Mouse (Mus musculus): ENCODE data around the gene Lpcat3. TPM values are rescaled to one million over a fixed set of nuclear protein-coding genes. Genes with fewer than 3 reads are reported as not detected.
"Not testable (repeated sequence)": the region's sequence is repeated elsewhere in the genome, so short reads cannot be mapped to it uniquely, and the experiment has no call there.

Lpcat3 gene
- polyA plus RNA-seq, 1 experiment from 2014 or later = 43.6 TPM

DNA sequence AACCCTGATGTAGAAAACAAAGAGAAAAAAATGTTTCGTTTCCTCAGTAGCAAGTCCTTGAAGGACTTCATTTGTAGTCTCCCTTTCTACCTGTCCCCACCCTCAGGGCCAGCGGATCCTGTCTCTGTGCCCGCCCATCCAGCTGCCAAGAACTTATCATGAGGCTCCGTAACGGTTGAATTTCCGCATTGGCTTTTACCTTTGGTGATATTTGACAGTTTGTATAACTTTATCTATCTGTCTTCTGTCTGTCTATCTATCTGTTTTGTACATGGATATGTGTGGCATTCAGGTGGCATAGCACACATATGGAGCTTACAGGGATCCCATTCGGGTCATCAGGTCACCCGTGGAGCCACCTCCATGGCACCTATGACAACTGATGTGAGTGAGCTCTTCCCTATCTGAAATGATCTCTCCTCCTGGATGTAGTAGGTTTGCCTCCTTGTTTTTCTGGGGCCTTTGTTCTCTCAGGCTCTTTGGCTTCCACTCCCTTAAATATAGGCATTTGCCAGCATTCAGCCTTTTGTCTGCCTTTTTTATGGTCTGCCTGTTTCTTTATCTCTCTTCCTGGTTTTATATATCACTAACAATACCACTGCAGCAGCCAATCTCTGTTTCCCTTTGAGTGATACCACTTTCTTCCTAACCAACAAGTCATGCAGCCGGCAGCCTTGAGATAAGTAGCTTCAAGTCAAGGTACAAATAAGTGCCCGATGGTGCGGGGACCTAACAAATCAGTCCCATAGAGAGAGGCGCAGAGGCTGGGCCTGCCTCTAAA lies 23.0 kb downstream of the Lpcat3 start:
- H3K36me3 ChIP-seq = no peaks in the 10 kb centered on the region
- H3K4me1 ChIP-seq (replicated peaks) = no peaks in the 10 kb centered on the region
- H3K27me3 ChIP-seq (ENCODE audit: insufficient read depth, poor library complexity, severe bottlenecking) = no peaks in the 10 kb centered on the region
- 90% methylated on average over 12 of the region's 12 CpGs for WGBS
- DNase-seq (ENCODE audit: low spot score) = no peak
- H3K9me3 ChIP-seq = no peaks in the 10 kb centered on the region
- H3K4me3 ChIP-seq = no peak overlapping the region
- H3K27ac ChIP-seq = no peak overlapping the region

GRCm38 (mm10) chr6:124686644-124687043 lies 23.8 kb downstream of the Lpcat3 start:
- H3K4me3 ChIP-seq; H3K9me3 ChIP-seq; H3K27ac ChIP-seq; H3K27me3 ChIP-seq (ENCODE audit: insufficient read depth, poor library complexity, severe bottlenecking); H3K4me1 ChIP-seq (replicated peaks); DNase-seq (ENCODE audit: low spot score); H3K36me3 ChIP-seq: not testable (repeated sequence)
- WGBS = 74% methylated on average over 1 of the region's 1 CpGs

DNA sequence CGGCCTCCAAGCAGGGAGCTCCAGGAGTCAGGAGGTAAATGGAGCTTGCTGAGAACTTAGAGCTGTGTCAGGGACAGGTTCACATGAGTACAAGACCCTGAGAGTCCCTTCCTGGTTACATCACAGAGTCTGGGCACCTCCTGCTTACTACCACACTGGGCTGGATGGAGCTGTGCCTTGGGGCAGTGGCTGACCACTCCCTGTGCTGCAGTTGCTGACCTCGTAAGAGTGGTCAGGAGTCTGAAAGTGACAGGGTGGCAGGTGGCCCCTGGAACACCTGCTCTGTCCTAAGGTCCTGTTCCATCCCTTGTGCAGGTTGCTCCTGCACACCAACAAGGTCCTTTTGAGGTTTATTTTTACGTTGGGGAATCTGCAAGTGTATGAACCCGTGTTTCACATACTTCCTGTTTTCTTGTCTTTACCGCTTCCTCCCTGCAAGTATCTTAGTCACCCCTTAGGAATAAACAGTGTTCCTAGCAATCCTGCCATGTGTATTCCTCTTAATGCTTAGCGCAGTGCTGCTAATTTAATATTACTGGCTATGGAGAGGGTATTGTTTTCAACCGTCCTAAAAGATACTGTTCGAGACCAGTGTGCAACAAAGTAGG lies 25.4 kb downstream of the Lpcat3 start:
- 90% methylated on average over 8 of the region's 8 CpGs for WGBS

GRCm38 (mm10) chr6:124689011-124689410 lies 26.2 kb downstream of the Lpcat3 start:
- Histone ChIP-seq H3K9me3 (no peaks in the 10 kb centered on the region), H3K36me3 (no peaks in the 10 kb centered on the region), H3K27me3 (ENCODE audit: insufficient read depth, poor library complexity, severe bottlenecking) (no peaks in the 10 kb centered on the region), H3K4me3 (no peak overlapping the region), H3K27ac (no peak overlapping the region), H3K4me1 (replicated peaks) (peaks cover 2% of the 10 kb centered on the region)
- WGBS = 93% methylated on average over 3 of the region's 3 CpGs
- no peak for DNase-seq (ENCODE audit: low spot score)

More for the DNA sequence above, 25.4 kb downstream of the Lpcat3 start:
- H3K36me3 ChIP-seq = no peaks in the 10 kb centered on the region
- H3K9me3 ChIP-seq = no peaks in the 10 kb centered on the region
- DNase-seq (ENCODE audit: low spot score) = no peak
- H3K27me3 ChIP-seq (ENCODE audit: insufficient read depth, poor library complexity, severe bottlenecking) = no peaks in the 10 kb centered on the region
- H3K27ac ChIP-seq = no peak overlapping the region
- H3K4me1 ChIP-seq (replicated peaks) = no peaks in the 10 kb centered on the region
- no peak overlapping the region for H3K4me3 ChIP-seq

DNA sequence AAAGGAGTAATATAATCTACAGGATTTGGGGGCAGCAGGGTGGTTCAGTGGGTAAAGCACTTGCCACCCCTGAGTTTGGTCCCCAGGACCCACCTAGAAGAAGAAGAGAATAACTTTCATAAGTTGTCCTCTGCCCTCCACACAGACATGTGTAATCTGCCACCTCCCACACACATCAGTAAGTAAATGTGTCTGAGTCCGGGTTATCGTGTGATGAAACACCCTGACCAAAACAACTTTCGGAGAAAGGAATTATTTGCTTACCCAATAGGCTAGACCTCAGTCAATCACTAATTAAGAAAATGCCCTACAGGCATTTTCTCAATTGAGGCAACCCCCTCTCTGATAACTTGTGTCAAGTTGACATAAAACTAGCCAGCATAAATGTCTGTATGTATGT lies 27.7 kb downstream of the Lpcat3 start:
- DNase-seq (ENCODE audit: low spot score) = no peak
- Histone ChIP-seq H3K9me3 (no peaks in the 10 kb centered on the region), H3K27ac (no peak overlapping the region), H3K36me3 (peaks cover under 1% of the 10 kb centered on the region; the same call in 1 of the 2 replicates), H3K27me3 (ENCODE audit: insufficient read depth, poor library complexity, severe bottlenecking) (no peaks in the 10 kb centered on the region), H3K4me1 (replicated peaks) (peaks cover 10% of the 10 kb centered on the region), H3K4me3 (no peak overlapping the region)
- WGBS = 96% methylated on average over 3 of the region's 3 CpGs

DNA sequence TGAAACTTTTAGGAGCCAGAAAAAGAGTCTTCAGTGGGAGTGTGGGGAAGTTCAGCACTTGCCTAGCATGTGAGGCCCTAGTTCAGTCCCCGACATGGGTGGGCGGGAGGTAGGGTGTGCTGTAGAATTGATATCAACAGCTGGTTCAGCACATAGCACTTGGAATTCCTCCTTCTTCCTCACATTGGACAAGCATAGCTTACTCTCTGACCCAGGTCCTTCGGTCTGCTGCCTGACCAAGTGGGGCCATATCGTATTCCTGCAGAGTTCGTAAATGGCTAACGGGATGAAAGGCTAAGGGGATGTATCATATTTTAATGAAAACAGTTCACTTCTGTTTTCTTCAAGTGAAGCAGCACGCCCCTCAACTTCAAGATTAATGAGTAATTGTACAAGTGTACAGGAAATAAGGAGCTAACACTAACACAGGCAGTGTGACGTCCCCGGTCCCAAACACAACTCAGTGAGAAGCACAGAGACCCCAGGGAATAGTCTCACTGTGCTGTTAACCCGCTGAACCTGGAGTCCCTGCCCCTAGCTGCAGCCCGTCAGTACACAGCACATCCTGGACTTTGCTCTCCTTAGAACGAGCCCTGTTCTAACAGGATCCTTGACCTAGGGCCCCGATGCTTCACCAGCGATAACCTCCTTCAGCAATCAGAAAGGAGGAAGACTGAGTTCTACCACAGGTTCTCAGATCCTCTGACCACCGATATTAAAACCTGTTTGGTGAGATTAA lies 30.6 kb downstream of the Lpcat3 start:
- Histone ChIP-seq H3K4me1 (replicated peaks) (peaks cover 15% of the 10 kb centered on the region), H3K9me3 (no peaks in the 10 kb centered on the region), H3K36me3 (peaks cover 10% of the 10 kb centered on the region), H3K4me3 (no peak overlapping the region), H3K27ac (no peak overlapping the region), H3K27me3 (ENCODE audit: insufficient read depth, poor library complexity, severe bottlenecking) (no peaks in the 10 kb centered on the region)
- 75% methylated on average over 15 of the region's 15 CpGs for WGBS
- DNase-seq (ENCODE audit: low spot score) = no peak

DNA sequence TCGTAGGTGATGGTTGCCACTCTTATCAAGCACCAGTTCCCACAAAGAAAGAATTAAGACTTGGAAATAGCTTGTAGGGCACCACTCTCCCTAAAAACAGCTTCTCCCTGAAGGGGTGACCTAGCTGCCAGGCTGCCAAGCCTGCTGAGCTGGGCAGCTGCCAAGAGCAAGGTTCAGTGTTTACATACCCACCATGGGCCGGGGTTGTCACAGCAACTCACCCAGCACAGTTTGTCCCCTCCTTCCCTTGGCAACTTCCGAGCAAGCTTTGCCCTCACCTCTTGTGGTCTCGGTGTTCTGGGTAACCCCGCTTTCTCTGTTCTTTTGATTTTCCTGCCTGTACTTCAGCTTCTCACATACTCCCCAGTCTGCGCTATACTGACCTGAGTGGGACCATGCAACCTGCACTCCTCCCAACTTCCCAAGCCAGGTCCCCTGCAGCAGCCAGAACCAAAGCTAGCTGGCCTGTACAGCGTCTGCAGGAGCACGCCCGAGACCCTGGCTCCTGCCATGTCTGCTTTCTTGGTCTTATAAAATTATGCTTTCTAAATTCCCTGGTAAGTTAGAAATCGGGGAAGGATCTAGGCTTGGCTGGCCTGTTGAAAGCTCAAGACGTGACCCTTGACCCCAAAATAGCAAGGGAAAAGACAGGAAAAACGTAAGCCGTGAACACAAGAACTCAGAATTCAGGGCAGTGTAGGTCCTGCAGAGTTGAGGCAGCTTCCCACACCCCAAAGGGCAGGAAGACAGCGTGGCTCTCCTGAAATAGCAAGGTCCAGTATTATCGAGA lies 31.5 kb downstream of the Lpcat3 start:
- no peaks in the 10 kb centered on the region for H3K27me3 ChIP-seq (ENCODE audit: insufficient read depth, poor library complexity, severe bottlenecking)
- no peak overlapping the region; the same call in 1 of the 2 replicates for H3K27ac ChIP-seq
- H3K9me3 ChIP-seq = no peaks in the 10 kb centered on the region
- H3K4me3 ChIP-seq = no peak overlapping the region
- H3K36me3 ChIP-seq = peaks cover 20% of the 10 kb centered on the region
- no peak for DNase-seq (ENCODE audit: low spot score)
- WGBS = 79% methylated on average over 15 of the region's 15 CpGs
- peaks cover 15% of the 10 kb centered on the region for H3K4me1 ChIP-seq (replicated peaks)

- WGBS = 92% methylated on average over 7 of the region's 7 CpGs
Observed at GRCm38 (mm10) chr6:124696441-124697150, 33.8 kb downstream of the Lpcat3 start.

DNA sequence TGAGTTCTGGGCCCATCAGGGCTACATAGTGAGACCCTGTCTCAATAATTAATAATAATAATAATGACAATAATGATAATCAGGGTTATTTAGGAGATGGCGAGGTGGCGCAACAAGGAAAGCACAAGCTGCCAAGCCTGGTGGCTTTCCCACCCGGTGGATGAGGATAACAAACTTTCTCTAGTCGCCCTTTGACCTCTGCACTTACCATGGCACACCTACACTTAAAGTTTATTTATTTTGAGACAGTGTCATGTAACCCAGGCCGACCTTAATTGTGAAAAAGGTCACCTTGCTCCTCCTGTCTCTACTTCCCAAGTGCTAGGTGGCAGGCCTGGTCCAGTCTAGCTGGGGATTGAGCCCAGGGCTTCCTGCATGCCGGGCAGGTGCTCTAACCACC lies 35.9 kb downstream of the Lpcat3 start:
- H3K9me3 ChIP-seq = no peaks in the 10 kb centered on the region
- H3K27ac ChIP-seq = no peak overlapping the region
- H3K4me3 ChIP-seq = no peak overlapping the region
- no peaks in the 10 kb centered on the region for H3K27me3 ChIP-seq (ENCODE audit: insufficient read depth, poor library complexity, severe bottlenecking)
- H3K36me3 ChIP-seq = peaks cover 64% of the 10 kb centered on the region
- 83% methylated on average over 6 of the region's 6 CpGs for WGBS
- H3K4me1 ChIP-seq (replicated peaks) = peaks cover 15% of the 10 kb centered on the region
- no peak for DNase-seq (ENCODE audit: low spot score)

More at GRCm38 (mm10) chr6:124696441-124697150, 33.8 kb downstream of the Lpcat3 start:
- H3K27ac ChIP-seq = no peak overlapping the region
- peaks cover 15% of the 10 kb centered on the region for H3K4me1 ChIP-seq (replicated peaks)
- no peak overlapping the region for H3K4me3 ChIP-seq
- H3K9me3 ChIP-seq = no peaks in the 10 kb centered on the region
- peaks cover 42% of the 10 kb centered on the region for H3K36me3 ChIP-seq
- no peaks in the 10 kb centered on the region for H3K27me3 ChIP-seq (ENCODE audit: insufficient read depth, poor library complexity, severe bottlenecking)
- DNase-seq (ENCODE audit: low spot score) = no peak

DNA sequence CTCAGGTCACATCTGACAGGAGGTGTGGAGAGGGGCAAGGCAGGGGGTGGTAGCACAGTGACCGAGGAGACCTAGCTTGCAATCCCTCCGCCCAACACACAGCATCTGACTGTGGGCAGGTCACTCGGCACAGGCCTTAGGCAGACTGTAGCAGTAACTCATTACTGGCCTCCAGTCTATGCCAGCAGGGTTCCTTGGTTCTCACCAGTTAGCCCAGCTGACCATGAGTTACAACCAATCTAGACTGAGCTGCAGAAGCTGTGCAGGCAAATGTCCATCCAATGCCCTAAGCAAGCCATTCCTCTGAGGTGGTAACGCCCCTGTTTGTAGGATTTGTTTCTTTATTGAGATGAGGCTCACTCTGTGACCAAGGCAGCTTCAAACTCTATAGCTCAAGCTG lies 36.5 kb downstream of the Lpcat3 start:
- Histone ChIP-seq H3K27ac (no peak overlapping the region), H3K36me3 (peaks cover 70% of the 10 kb centered on the region), H3K4me1 (replicated peaks) (peaks cover 9% of the 10 kb centered on the region), H3K9me3 (no peaks in the 10 kb centered on the region), H3K4me3 (no peak overlapping the region), H3K27me3 (ENCODE audit: insufficient read depth, poor library complexity, severe bottlenecking) (no peaks in the 10 kb centered on the region)
- no peak for DNase-seq (ENCODE audit: low spot score)
- WGBS = 81% methylated on average over 4 of the region's 4 CpGs

DNA sequence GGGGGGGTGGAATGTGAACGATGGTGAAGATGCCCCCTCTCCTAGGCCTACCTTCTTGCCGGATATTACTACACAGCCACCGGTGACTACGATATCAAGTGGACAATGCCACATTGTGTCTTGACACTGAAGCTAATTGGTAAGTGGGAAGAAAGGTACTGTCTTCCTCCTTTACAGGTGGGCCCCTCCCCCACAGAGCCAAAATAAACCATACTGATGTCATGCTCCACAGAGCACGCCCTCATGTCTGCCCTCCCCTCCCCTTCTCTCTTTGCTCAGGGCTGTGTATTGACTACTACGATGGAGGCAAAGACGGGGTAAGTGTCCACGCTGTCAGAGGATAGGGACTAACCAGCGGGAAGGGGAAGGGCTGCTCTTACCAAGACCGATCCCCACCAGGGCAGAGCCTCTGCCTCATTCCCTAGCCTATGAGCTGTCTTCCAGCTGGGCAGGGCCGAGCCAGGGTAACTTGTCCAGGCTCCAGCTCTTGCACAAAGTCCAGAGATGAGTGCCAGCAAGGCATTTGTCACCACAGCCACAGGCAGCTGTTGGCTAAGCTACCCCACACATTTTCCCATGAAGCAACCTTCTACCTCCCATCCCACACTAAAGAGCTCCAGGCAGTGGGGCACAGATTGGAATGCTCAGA lies 37.3 kb downstream of the Lpcat3 start:
- no peaks in the 10 kb centered on the region for H3K9me3 ChIP-seq
- no peak for DNase-seq (ENCODE audit: low spot score)
- H3K27me3 ChIP-seq (ENCODE audit: insufficient read depth, poor library complexity, severe bottlenecking) = no peaks in the 10 kb centered on the region
- H3K27ac ChIP-seq = no peak overlapping the region
- H3K36me3 ChIP-seq = peaks cover 77% of the 10 kb centered on the region
- H3K4me1 ChIP-seq (replicated peaks) = peaks cover 5% of the 10 kb centered on the region; the same call in 1 of the 2 replicates
- WGBS = 84% methylated on average over 11 of the region's 11 CpGs
- no peak overlapping the region for H3K4me3 ChIP-seq

Data from hindbrain, embryonic 10.5 days (tissue).